Mouse (Mus musculus) spleen, adult 2 months (tissue): ENCODE data around the gene Msmb.

Experiments
- CTCF ChIP-seq: fragments of 200-500 bp; IDR thresholded peaks from 2 replicates; pipeline ENCODE4 v1.5.1; 2011; ENCODE audit warnings: mild to moderate bottlenecking, inconsistent platforms; ENCODE audit not compliant: insufficient read depth, insufficient read length, insufficient replicate concordance; ENCODE audit errors: extremely low read depth
- POLR2A ChIP-seq: fragments of 200-500 bp; IDR thresholded peaks from 2 replicates; pipeline ENCODE4 v1.6.1; 2011; ENCODE audit warnings: low read depth, low read length, inconsistent platforms

- TF ChIP-seq POLR2A (peak; percentile 88), CTCF (no peak)
These were observed 17.9 kb downstream of the Msmb start, which contains the start of gene Ncoa4 for GRCm38 (mm10) chr14:32159690-32160246.
